Mouse (Mus musculus): ENCODE measurements around the gene Inpp5d. TPM values are rescaled to one million over a fixed set of nuclear protein-coding genes. Genes with fewer than 3 reads are reported as not detected.

The Inpp5d gene
- polyA plus RNA-seq, 1 experiment = 10.4 TPM

GRCm38 (mm10) chr1:87740584-87741290 is 120.6 kb downstream of the Inpp5d start:
- Histone ChIP-seq H3K4me1 (ENCODE audit: control insufficient read depth, insufficient read depth, low read length) (no peaks in the 10 kb centered on the region), H3K27ac (ENCODE audit: control insufficient read depth, insufficient read depth, low read depth, low read length) (no peak overlapping the region), H3K36me3 (ENCODE audit: control insufficient read depth, insufficient read depth, low read length) (no peaks in the 10 kb centered on the region), H3K4me3 (ENCODE audit: control insufficient read depth, low read depth, low read length) (no peak overlapping the region), H3K27me3 (ENCODE audit: control insufficient read depth, insufficient read depth, low read length) (no peaks in the 10 kb centered on the region)
- no peak for TF ChIP-seq POLR2A (IDR thresholded peaks at IDR 0.05; ENCODE audit: control insufficient read depth, low read depth, low read length)
- TF ChIP-seq CTCF (IDR thresholded peaks at IDR 0.05; ENCODE audit: control insufficient read depth, insufficient read depth, insufficient replicate concordance, low read depth, low read length) = no peak

GRCm38 (mm10) chr1:87749360-87749973 is 129.4 kb downstream of the Inpp5d start:
- Histone ChIP-seq H3K27me3 (ENCODE audit: control insufficient read depth, insufficient read depth, low read length) (no peaks in the 10 kb centered on the region), H3K4me1 (ENCODE audit: control insufficient read depth, insufficient read depth, low read length) (no peaks in the 10 kb centered on the region), H3K27ac (ENCODE audit: control insufficient read depth, insufficient read depth, low read depth, low read length) (no peak overlapping the region), H3K36me3 (ENCODE audit: control insufficient read depth, insufficient read depth, low read length) (no peaks in the 10 kb centered on the region), H3K4me3 (ENCODE audit: control insufficient read depth, low read depth, low read length) (no peak overlapping the region)
- TF ChIP-seq POLR2A (IDR thresholded peaks at IDR 0.05; ENCODE audit: control insufficient read depth, low read depth, low read length) (no peak), CTCF (IDR thresholded peaks at IDR 0.05; ENCODE audit: control insufficient read depth, insufficient read depth, insufficient replicate concordance, low read depth, low read length) (no peak)

- TF ChIP-seq CTCF (IDR thresholded peaks at IDR 0.05; ENCODE audit: control insufficient read depth, insufficient read depth, insufficient replicate concordance, low read depth, low read length) = no peak
- peak; percentile 63 for TF ChIP-seq POLR2A (IDR thresholded peaks at IDR 0.05; ENCODE audit: control insufficient read depth, low read depth, low read length)
- H3K4me1 ChIP-seq (ENCODE audit: control insufficient read depth, insufficient read depth, low read length) = peaks cover 2% of the 10 kb centered on the region; the same call in 1 of the 2 replicates
- no peaks in the 10 kb centered on the region for H3K27me3 ChIP-seq (ENCODE audit: control insufficient read depth, insufficient read depth, low read length)
- H3K36me3 ChIP-seq (ENCODE audit: control insufficient read depth, insufficient read depth, low read length) = no peaks in the 10 kb centered on the region
- peak within 1 kb of the TSS; percentile 92 for H3K4me3 ChIP-seq (ENCODE audit: control insufficient read depth, low read depth, low read length)
- peak within 1 kb of the TSS; percentile 84 for H3K27ac ChIP-seq (ENCODE audit: control insufficient read depth, insufficient read depth, low read depth, low read length)
Measured at GRCm38 (mm10) chr1:87755641-87756470, 135.7 kb downstream of the Inpp5d start, which contains the start of gene Atg16l1. Gene Atg16l1, plus strand, starts transcription at chr1:87755870.

- Histone ChIP-seq H3K27me3 (ENCODE audit: control insufficient read depth, insufficient read depth, low read length) (no peaks in the 10 kb centered on the region), H3K4me3 (ENCODE audit: control insufficient read depth, low read depth, low read length) (no peak overlapping the region), H3K4me1 (ENCODE audit: control insufficient read depth, insufficient read depth, low read length) (no peaks in the 10 kb centered on the region), H3K36me3 (ENCODE audit: control insufficient read depth, insufficient read depth, low read length) (no peaks in the 10 kb centered on the region), H3K27ac (ENCODE audit: control insufficient read depth, insufficient read depth, low read depth, low read length) (no peak overlapping the region)
- TF ChIP-seq POLR2A (IDR thresholded peaks at IDR 0.05; ENCODE audit: control insufficient read depth, low read depth, low read length) = no peak
- no peak for TF ChIP-seq CTCF (IDR thresholded peaks at IDR 0.05; ENCODE audit: control insufficient read depth, insufficient read depth, insufficient replicate concordance, low read depth, low read length)
Measured at GRCm38 (mm10) chr1:87763821-87764220, 143.7 kb downstream of the Inpp5d start.

GRCm38 (mm10) chr1:87765741-87766140 is 145.6 kb downstream of the Inpp5d start:
- Histone ChIP-seq H3K27me3 (ENCODE audit: control insufficient read depth, insufficient read depth, low read length) (no peaks in the 10 kb centered on the region), H3K4me1 (ENCODE audit: control insufficient read depth, insufficient read depth, low read length) (no peaks in the 10 kb centered on the region), H3K27ac (ENCODE audit: control insufficient read depth, insufficient read depth, low read depth, low read length) (no peak overlapping the region), H3K4me3 (ENCODE audit: control insufficient read depth, low read depth, low read length) (no peak overlapping the region), H3K36me3 (ENCODE audit: control insufficient read depth, insufficient read depth, low read length) (no peaks in the 10 kb centered on the region)
- TF ChIP-seq POLR2A (IDR thresholded peaks at IDR 0.05; ENCODE audit: control insufficient read depth, low read depth, low read length) (no peak), CTCF (IDR thresholded peaks at IDR 0.05; ENCODE audit: control insufficient read depth, insufficient read depth, insufficient replicate concordance, low read depth, low read length) (no peak)

- Histone ChIP-seq H3K27ac (ENCODE audit: control insufficient read depth, insufficient read depth, low read depth, low read length) (no peak overlapping the region), H3K4me3 (ENCODE audit: control insufficient read depth, low read depth, low read length) (no peak overlapping the region), H3K36me3 (ENCODE audit: control insufficient read depth, insufficient read depth, low read length) (no peaks in the 10 kb centered on the region), H3K4me1 (ENCODE audit: control insufficient read depth, insufficient read depth, low read length) (no peaks in the 10 kb centered on the region), H3K27me3 (ENCODE audit: control insufficient read depth, insufficient read depth, low read length) (no peaks in the 10 kb centered on the region)
- TF ChIP-seq CTCF (IDR thresholded peaks at IDR 0.05; ENCODE audit: control insufficient read depth, insufficient read depth, insufficient replicate concordance, low read depth, low read length) (peak; percentile 56; the same call in 1 of the 2 replicates), POLR2A (IDR thresholded peaks at IDR 0.05; ENCODE audit: control insufficient read depth, low read depth, low read length) (no peak)
Measured at GRCm38 (mm10) chr1:87766233-87766632, 146.1 kb downstream of the Inpp5d start.

GRCm38 (mm10) chr1:87769263-87769662 is 149.2 kb downstream of the Inpp5d start:
- TF ChIP-seq CTCF (IDR thresholded peaks at IDR 0.05; ENCODE audit: control insufficient read depth, insufficient read depth, insufficient replicate concordance, low read depth, low read length) (no peak), POLR2A (IDR thresholded peaks at IDR 0.05; ENCODE audit: control insufficient read depth, low read depth, low read length) (no peak)
- Histone ChIP-seq H3K36me3 (ENCODE audit: control insufficient read depth, insufficient read depth, low read length) (no peaks in the 10 kb centered on the region), H3K27me3 (ENCODE audit: control insufficient read depth, insufficient read depth, low read length) (no peaks in the 10 kb centered on the region)

More at GRCm38 (mm10) chr1:87769263-87769662, 149.2 kb downstream of the Inpp5d start:
- Histone ChIP-seq H3K4me1 (ENCODE audit: control insufficient read depth, insufficient read depth, low read length) (no peaks in the 10 kb centered on the region), H3K4me3 (ENCODE audit: control insufficient read depth, low read depth, low read length) (no peak overlapping the region), H3K27ac (ENCODE audit: control insufficient read depth, insufficient read depth, low read depth, low read length) (no peak overlapping the region)

Other genes starting within 250 kb of the Inpp5d start
- gene Kcnj13, start 225.6 kb upstream of the Inpp5d start, polyA plus RNA-seq (2012; rRNA removed) = 0.16 and 0.31 TPM in 2 replicates
- gene Snorc, start 150.0 kb upstream of the Inpp5d start, polyA plus RNA-seq (2012; rRNA removed) = not detected in 2 replicates
- gene Neu2, start 110.4 kb upstream of the Inpp5d start, polyA plus RNA-seq (2012; rRNA removed) = 0.59 and 1.4 TPM in 2 replicates
- 0.89 and 1.2 TPM in 2 replicates for gene Ngef, start 46.4 kb upstream of the Inpp5d start, polyA plus RNA-seq (2012; rRNA removed)
- 7.8 and 9.1 TPM in 2 replicates for gene Atg16l1, start 135.6 kb downstream of the Inpp5d start, polyA plus RNA-seq (2012; rRNA removed)
- 11.1 and 11.2 TPM in 2 replicates for gene Sag, start 183.4 kb downstream of the Inpp5d start, polyA plus RNA-seq (2012; rRNA removed)
- 69.6 and 69.7 TPM in 2 replicates for gene Dgkd, start 233.0 kb downstream of the Inpp5d start, polyA plus RNA-seq (2012; rRNA removed)